Mouse (Mus musculus) kidney, postnatal 10 days (tissue): ENCODE measurements at regions not wholly inside any gene's neighbourhood (a gene's known extent, or its start where the extent isn't known, plus 50 kb on each side); places are given as distances from the start of the nearest gene placed in this dataset.

Source experiments
- DNase-seq: peaks from one replicate; pipeline ENCODE4 v3.0.0; 2021; ENCODE audit warnings: mixed read lengths

DNA sequence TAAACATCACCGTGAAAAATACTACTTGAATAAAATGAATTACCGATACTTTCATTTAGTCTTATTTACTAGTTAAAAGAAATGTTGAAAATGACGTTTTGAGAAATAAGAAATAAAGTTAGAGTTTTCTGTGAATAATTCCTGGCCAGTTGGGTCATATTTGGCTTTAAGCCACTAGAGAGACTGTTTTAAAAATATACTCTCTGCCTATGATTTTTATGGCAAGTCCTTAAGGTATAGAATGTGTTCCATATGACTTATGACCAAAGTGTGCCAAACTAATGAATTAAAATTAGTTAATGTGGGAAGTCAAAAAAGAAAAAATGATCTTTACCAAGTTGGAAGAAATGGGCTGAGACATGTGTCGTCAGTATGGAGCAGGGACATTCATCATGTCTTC is 354.2 kb upstream of the Col3a1 start:
- no peak for DNase-seq

DNA sequence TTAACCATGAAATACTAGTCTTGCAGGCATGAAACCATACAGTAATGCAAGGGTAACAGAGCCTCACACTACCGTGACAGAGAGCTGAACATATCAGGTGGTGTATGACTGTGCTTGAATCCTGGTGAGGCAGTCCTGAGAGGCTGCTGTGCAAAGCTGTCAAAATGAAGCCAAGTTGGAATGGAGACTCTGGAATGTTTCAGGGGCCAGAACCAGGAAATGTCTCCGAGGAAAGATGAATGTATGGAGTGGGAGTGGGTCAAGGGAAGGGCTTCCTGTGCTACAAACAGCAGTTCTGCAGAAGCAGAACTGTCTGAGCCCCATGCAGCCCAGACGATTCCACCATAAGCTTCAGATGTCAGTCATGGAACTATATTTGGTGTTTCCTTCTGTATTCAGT is 324.2 kb upstream of the Col3a1 start:
- DNase-seq, result peak; percentile 4

DNA sequence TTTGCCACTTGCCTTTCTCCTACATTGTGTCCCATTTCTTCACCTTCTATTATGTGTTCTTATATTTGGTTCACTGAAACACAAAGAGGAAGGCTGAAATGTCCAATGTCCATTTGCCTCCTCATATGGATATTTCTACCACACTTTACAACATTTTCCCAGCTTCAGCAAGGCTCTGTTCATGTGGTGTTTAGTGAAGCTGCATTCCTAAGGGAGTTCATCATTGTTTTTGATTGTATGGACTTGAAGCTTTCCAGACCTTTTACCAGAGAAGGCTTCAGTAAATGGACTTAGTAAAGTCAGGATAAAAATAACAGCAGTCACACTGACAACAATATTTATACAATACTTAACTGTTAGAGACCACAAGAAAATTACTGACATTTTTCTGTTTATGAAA is 290.8 kb upstream of the Col3a1 start:
- DNase-seq, result no peak

DNA sequence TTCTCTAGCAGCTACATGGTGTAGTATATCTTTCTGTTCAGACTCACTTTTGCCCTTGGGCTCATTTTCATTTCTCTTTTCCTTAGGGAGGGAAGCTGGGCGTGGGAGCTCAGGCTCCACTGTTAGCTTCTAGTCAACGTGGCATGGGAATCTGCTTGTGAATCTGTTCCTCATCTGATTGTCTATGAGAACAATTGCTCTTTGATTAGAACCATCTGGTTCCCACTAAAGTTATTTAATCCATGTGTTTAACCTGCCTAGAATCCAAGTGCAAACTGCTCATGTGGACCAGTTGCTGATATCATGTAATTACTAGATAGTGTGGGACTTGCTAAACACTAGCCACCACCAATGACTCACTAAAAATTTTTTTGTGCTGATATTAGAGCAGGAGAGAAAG is 290.1 kb upstream of the Col3a1 start:
- no peak for DNase-seq

DNA sequence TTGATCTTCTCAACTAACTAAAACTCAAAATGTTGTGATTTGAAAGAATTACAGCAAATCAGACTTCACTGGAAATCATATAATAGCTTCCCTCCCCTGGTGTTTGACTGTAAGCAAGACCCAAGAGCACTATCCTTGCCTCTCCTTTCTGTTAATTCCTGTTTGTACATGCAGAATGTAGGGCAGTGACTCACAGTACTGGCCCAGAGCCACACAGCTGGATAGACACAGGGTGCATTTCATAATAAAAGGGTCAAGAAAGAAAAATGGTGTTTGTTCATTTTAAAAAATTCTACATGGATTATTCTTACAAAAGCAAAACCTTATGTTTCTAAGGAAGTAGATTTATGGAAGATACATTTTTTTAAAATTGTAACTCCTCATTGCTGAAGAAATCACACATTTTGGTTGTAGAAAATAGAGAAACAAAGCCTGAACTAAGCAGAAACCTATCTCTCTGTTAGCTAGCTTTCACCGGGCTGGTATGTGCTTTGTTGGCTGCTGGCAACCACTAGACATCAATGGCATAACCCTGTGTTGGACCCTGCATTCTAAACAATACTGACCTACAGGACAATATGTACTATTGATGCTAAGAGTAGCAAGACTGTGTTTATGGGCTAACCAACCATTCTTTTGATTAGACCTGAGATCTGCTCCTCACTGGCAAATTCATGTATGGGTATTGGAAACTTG is 289.0 kb upstream of the Col3a1 start:
- peak; percentile 79 for DNase-seq

DNA sequence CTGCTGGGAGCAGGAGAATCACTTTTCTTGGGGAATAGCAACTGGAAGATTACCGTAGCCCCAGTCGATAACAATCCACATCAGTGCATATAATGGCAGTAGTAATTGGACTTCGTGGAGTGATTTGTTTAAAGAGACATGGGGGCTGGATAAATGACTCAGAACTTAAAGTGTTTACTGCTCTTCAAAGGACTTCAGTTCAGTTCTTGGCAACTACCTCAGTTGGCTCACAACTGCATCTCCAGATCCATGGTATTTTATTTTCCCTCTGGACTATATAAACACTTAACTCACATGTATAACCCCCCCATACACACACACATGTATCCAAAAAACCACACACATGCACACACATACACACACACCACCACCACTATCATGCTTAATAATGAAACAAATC is 288.0 kb upstream of the Col3a1 start:
- no peak for DNase-seq

DNA sequence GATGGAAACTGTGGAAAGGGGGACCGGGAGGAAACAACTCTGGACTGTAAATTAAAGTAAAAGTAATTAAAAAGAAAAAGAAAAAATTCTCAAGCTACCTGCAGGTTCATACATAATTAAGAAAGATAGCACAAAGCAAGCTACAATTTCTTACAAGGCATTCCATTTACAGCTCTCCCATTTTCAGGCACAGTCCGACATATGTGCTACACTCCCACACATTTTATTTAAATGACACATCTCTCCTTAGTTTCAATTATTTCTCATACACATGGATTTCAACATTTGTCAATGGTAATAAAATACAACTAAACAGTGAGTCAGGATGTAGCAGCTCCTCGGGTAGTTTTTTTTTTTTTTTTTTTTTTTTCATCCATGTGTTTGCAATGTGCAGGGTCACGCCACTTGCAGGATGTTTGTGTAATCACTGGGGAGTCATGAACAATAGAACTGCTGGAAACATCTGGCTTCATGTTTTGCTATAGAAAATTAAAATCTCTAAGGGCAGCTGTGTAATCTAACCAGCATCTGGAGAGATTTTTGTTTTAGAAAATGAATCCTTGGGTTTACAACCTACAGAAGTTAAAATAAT is 279.8 kb upstream of the Col3a1 start:
- no peak for DNase-seq

DNA sequence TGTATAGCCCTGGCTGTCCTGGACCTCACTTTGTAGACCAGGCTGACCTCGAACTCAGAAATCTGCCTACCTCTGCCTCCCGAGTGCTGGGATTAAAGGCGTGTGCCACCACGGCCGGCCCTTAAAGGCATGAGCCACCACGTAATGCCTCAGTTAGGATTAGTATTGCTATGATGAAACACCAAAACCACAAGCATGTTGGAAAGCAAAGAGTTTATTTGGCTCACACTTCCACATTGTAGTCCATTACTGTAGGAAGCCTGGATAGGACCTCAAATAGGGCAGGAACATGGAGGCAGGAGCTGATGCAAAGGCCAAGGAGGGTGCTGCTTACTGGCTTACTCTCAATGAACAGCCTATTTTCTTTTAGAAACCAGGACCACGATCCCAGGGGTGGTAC is 278.0 kb upstream of the Col3a1 start:
- no peak for DNase-seq

DNA sequence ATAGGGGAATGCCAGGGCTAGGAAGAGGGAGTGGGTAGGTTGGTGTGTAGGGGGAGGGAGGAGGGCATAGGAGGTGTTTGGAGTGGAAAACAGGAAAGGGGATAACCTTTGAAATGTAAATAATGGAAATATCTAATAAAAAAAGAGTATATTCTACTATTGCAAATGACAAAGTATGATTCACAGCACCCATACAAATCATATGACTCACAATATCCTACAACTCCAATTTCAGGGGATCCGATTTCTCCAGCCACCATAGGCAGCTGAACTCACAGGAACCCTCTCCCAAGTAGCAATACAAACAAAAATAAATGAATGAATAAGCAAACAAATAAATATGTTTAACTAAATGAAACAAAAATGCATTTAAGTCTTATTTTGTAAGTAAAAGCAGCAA is 270.0 kb upstream of the Col3a1 start:
- no peak for DNase-seq

DNA sequence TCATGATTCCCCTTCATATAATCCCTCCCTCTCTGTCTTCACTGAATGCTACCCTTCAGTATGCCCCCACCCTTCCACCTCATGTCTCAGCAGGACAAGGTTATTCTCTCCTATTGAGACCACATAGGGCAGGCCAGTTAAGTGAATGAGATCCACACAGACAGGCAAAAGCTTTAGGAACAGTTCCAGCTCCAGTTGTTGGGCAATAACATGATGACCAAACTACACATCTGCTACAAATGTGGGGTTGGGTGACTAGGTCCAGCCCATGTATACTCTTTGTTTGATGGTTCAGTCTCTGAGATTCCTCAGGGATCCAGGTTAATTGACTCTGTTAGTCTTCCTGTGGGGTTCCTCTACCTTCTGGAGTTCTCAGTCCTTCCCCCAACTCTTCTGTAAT is 269.5 kb upstream of the Col3a1 start:
- DNase-seq, result no peak

DNA sequence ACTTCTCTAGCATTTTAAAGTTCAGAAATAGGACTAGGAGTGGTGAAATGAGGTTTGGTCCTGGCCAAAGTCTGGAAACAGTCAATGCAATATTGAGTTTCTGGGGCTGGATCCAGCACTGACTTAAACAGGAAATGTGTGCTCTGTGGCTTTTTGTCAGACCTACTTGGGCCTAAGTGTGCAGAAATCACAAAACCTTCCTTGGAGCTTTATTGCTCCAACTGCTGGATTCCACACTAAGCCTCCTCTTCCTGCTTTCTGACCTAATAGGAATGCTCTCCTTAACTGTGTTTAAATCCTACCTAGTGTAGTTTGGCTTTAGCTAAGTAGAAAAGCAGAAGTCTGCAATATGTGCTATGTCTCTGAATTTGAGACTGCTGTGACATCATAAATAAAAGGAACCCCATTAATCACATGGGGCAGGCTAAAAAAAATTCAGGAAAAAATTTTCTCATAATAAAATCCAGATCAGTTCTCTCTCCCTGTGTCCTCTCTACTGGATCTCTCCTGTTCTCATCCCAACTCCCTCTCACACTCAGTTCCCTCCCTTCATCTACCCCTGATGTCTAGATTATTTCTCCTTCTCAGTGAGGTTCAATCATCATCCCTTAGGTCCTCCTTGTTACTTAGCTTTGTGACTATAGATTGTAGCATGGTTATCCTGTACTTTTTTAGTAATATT is 268.0 kb upstream of the Col3a1 start:
- DNase-seq, result no peak

DNA sequence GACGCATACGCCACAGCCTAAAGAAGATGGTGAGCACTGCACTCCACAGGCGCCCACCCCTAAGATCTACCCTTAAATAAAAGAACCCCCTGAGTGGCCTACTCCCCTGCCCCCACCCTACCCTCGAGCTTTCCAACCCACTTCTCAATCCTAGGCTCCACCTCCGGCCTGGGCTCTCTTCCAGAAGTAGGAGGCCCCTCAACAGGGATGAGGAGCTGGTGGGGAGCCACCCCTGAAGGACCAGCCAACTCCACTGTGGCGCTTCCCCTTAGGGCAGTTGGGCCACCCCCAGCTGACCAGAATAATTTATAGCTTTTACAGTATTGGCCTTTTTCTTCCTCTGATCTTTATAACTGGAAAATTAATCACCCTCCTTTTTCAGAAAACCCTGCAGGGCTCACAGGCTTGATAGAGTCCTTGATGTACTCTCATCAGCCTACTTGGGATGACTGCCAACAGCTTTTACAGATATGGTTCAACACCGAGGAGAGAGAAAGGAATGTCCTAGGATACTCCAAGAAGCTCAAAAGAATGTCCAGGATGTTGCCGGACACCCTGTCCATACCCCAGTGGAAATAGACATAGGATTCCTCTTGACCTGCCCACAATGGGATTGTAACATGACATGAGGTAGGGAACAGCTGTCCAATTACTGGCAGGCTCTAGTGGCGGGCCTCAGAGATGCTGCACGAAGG is 220.3 kb upstream of the Col3a1 start:
- peak; percentile 51 for DNase-seq

DNA sequence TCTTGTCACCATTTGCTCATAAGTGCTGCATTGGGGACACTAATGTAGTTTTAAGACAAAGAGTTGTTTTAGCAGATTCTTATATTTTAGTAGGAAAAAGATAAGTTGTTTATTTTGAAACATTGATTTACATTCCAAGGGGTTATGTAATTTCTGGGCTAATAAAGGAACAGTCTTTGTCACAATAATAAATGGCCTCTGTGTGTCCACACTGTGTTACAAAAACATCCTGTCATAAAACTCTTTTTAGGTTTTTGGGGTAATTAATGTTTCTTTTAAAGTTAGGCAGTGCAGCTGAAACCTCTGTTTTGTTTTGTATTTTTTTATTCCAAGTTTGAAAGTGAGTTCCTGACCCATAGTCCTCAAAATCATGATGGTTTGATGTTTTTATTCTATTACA is 210.4 kb upstream of the Col3a1 start:
- DNase-seq, result no peak

DNA sequence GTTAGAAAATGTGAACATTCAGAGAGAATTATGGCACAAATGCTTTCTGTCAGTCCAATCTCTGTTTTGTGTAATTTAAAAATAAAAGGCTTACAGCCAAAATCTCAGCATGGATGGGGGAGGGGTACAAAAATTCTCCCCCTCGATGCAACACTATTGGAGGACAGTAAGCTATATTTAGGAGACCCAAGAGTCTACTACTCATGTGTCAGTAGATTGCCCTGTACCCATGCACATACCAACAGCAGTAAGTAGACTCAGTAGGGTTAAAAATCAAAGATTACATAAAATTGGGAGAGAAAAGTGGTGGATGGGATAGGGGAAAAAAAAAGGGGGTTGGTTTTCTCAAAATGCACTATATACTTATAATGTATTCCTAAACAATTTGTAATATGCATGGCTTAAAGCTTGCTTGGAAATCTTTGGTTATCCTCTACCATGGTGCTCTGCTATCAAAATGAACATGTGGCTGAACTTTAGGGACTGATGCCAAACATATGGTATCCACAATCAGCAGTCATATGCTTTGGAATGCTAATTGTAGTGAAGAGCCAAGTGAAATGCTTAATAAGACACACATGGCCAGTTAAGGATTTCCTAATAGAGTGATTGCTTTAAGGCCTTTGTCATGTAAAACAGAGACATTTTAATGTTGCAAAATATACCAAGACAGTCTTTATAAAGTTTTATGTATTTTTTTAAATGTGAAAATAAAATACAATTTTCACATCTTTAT is 194.8 kb upstream of the Col3a1 start:
- DNase-seq, result no peak

DNA sequence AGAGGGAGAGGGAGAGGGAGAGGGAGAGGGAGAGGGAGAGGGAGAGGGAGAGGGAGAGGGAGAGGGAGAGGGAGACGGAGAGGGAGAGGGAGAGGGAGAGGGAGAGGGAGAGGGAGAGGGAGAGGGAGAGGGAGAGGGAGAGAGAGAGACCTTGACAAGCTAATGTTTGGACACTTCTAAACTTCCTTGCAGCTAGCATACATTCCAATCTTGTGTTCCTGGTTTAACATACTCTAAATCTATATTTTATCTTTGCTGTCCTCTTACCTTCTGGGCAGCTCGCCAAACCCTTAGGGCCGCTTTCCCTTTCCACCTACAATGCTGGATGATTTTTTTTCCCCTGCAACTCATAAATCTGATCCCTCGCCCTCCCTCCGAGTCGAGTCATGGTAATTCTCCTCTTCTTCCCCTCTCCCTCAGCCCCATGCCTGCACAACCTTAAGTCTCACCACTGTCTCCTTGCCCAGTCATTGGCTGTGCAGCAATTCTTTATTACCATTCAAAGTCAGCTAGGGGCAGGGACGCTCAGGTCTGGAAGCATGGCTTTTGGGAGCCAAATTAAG is 176.1 kb upstream of the Col3a1 start:
- DNase-seq, result peak; percentile 5

DNA sequence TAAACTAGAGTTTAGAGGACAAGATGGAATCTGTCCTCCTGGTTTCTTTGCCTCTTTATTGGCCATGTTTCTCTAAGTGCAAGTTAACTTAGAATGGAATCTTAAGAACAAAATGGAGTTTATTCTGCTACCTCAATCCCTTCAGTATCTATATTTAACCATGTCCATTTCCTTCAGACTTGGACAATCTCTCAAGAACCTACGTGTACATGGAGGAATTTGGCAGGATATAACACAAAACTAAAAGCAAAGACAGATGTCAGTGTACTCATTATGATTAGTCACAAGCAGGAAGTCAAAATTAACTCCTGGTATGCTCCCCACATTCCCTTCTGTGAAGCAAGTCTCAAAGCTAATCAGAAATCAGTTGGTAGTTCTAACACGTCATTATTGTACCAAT is 164.3 kb upstream of the Col3a1 start:
- DNase-seq, result no peak

DNA sequence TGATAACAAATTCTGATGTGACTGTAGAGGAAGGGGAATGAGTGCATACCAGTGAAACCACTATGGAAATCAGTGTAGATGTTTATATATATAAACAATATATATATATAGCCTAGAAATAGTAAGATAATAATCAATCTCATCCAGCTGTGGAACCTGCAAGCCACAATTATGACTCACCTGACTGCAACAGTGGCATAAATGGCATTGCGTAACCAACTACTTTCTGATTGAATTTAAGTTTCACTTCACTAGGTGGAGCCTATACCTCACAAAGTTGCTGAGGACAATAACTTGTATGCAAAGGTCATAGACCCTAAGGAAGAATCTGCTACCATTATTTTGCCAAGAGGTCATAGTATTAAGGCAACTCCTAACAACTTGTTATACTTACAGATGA is 129.7 kb upstream of the Col3a1 start:
- DNase-seq, result no peak

DNA sequence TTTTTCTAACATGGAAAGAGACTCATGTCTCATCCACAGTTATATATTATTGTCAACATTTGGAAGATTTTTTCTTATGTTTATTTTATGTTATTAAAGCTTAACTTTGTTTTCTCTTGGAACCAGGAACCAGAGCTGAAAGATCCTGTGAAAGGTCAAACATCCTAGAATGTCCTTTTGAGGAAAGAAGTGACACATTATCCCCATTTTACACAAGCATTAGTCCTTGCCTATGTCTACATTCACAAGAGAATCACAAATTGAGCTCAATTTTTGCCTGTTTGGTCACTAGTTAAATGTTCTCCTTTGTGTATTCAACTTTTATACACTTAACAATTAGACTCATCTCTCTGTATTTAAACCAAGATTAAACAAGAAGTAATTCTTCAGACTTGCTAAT is 126.0 kb upstream of the Col3a1 start:
- DNase-seq, result no peak

DNA sequence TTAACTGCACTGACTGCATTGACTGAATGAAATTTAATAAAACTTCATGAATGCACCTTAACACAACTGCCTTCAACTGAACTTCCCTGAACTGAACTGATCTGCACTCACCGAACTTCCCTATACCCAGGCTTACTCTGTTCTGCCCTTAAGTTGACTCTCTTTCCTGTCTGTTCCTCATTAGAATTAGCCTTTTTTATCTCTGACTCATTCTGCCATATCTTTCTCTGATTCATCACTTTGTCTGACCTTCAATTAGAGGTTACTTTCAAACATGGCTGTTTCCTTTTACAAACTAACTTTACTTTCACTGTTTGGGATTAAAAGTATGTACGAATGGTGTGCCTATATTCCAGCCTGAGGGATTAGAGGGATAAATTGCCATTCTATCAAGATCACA is 103.4 kb upstream of the Col3a1 start:
- no peak for DNase-seq

DNA sequence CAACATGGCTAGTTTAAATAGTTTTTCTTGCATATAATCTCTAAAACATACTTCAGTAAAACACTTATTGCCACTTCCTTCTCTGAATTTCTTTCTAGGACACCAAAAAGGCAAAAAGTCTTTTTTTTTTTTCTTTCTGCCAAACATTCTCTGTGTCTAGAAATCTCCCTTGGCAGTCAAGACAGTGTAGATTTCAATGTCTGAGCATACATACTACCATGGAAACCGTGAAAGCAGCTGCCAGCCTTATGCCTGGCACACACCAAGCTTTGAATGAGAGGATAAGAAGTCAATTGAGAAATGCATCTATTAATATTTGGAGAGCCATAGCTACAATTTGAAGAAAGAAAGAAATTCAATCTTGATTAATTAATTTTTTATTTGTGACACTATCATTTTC is 95.1 kb upstream of the Col3a1 start:
- DNase-seq, result no peak
